Mouse (Mus musculus) cerebellum, postnatal 4 days (tissue): ENCODE data around the gene Nacad.

ENCODE experiments used
- DNase-seq, 2 experiments: peaks; one replicate each; pipeline ENCODE4 v3.0.0; 2022; ENCODE audit warnings: low spot score in 2 of 2, mixed read lengths in 1 of 2

Nacad gene

DNA sequence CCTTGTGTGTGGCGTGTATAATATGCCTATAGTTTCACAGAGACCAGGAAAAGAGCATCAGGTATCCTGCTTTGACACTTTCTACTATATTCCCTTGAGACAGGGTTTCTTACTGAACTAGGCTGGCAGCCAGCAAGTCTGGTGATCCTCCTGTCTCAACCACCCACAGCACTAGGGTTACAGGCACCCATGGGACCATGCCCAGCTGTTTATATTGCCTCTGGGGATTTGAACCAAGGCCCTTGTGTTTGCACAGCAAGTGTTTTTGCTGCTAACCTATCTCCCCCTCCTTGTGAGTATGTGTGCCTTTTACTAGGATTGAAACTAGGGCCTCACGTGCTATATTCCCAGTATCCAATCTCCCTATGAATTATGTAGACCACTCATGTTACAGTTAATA lies 24.3 kb downstream of the Nacad start:
- DNase-seq, result no peak

- no peak for DNase-seq
These were observed 25.6 kb downstream of the Nacad start for GRCm38 (mm10) chr11:6580065-6580750.

- no peak for DNase-seq
These were observed 26.5 kb downstream of the Nacad start for GRCm38 (mm10) chr11:6579361-6579760.

DNA sequence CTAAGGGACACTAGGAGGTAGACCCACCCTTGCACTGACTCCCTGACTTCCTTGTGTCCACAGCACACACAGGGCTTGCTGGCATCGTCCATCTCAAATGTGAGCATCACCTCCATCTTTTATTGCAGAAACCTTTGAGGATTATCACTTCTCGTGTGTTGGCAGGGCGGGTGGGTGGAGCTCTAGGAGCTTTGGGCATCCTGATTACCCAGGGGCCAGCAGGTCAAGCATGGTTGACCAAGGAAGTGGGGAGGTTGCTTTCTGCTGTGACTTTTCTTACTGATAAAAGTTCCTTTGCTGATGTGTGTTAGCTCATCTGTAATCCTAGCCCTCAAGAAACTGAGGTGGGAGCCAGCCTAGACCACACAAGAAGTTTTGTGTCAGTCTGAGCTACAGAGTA lies 29.7 kb downstream of the Nacad start:
- DNase-seq, result no peak

DNA sequence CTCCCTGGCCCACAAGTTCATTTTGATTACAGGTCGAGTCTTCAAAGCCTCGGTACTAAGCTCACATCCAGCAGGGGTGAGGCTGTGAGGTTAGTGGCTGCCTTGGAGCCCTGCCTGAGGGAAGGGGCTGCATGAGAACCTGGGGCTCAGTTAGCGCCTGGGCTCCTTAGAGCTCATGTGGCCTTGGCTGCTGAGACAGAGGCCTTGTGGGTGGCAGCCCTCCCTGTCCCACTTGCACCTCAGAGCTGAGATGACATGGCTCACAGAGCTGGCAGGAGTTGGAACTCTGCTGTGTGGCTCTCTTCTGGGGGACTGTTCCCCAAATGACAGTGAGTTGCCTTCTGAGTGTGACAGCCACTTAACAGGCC lies 36.5 kb downstream of the Nacad start:
- DNase-seq, result no peak

DNA sequence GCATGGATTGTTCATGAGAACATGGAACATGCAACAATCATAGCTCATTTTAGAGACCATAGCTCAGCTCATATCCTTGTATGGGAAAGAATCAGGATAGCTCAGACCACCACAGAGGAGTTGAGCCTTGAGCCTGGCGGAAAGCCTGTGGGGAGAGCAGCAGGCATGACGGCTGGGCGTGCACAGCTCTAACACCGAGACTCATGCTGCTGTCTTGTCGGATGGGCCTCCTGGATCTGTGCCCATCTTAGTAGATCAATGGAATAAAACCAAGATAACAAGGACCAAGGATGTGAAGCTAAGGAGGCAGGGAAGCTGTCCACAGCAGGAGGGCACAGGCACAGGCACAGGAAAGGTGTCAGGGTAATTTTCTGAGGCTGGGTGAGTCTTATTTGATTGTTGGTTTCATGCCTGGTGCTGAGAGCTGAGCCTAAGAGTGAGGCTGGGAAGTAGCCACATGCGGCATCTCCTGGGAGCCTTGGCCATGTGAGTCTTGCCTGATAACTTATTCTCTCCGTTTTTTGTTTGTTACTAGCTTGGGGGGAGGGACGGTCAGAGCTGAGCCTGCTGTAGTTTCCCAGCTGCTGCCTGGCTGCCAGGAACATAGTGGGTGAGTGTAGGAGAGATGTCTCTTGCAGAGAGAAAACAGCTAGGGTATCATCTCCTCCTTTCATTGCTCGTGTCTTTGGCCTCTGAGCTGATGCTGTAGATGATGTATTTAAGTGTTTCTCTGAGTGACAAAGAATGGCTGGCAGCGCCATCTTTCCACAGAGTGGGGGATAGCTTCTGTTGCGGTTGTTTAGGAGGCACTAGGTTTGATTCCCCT lies 37.1 kb downstream of the Nacad start:
- peak in 1 of 2 experiments; percentile 46 for DNase-seq

- DNase-seq, result no peak
These were observed 37.9 kb downstream of the Nacad start for GRCm38 (mm10) chr11:6567951-6568350.

DNA sequence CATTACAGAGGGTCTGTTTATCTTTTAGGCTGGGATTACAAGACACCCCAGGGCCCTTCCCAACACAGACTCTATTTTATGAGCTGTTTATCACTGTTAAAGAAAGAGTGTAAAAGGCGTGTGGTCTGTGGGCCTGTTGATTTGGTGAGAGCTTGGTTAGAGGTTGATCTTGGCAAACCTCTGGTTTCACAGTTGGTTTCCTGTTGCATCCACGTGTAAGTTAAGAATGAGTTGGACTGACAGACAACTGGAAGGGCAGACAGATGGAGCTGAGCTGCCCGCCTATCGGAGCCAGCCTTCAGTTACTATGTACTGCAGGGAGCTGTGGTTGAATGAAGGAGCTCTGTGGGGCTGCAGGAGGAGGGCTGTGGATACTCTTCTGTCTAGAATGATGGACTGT lies 39.4 kb downstream of the Nacad start:
- DNase-seq, result no peak

DNA sequence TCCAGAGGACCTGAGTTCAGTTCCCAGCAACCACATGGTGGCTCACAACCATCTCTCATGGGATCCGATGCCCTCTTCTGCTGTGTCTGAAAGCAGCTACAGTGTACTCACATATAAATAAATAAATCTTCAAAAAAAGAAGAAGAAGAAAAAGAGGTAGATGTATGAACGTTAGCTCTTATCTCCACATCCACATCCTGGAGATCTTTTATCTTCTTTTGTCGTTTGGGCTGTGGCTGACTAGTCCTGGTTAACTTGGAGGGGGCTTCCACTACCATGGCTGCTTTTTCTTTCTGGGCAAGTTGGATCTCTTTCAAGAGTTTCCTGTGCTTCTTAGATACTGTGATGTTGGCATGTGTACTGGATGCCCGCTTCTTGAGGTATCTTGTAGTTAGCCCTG lies 42.7 kb downstream of the Nacad start:
- no peak for DNase-seq

- DNase-seq, result no peak
These were observed 43.5 kb downstream of the Nacad start for GRCm38 (mm10) chr11:6562359-6562758.

- DNase-seq, result no peak
These were observed 44.4 kb downstream of the Nacad start for GRCm38 (mm10) chr11:6561474-6561873.

- no peak for DNase-seq
These were observed 45.0 kb downstream of the Nacad start for GRCm38 (mm10) chr11:6560655-6561360.

GRCm38 (mm10) chr11:6559996-6560395 lies 45.9 kb downstream of the Nacad start:
- DNase-seq, result no peak

DNA sequence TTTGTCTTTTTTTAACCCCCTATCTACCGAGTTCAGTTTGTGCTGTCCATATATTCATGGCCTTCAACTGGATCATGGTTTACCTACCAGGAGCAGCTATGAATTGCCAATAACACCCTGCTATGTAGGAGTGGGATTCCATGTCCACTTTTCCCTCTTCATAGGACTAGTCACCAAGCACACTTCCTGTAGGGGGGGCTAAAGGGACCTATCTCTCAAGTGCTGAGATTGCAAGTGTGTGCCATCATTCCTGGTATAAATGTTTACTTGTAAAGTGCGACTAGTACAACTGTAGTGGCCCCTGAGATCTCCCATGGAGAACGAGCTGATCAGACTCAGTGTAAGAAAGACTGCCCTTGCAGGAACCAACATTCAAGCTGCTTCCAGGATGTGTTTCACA lies 47.6 kb downstream of the Nacad start:
- DNase-seq, result no peak

GRCm38 (mm10) chr11:6550201-6550600 lies 55.7 kb downstream of the Nacad start:
- DNase-seq, result no peak

- DNase-seq, result no peak
These were observed 56.1 kb downstream of the Nacad start for GRCm38 (mm10) chr11:6549770-6550169.
